Mouse (Mus musculus): ENCODE measurements around the gene Ppfia2. TPM values are rescaled to one million over a fixed set of nuclear protein-coding genes. Genes with fewer than 3 reads are reported as not detected.
A peak's percentile ranks its signal among the peaks of the same experiment; 100 is the strongest.

Gene Ppfia2
- polyA plus RNA-seq, 1 experiment from 2014 or later: 0.27 TPM

- Histone ChIP-seq H3K27ac (replicated peaks; ENCODE audit: low read depth, low read length) (no peak overlapping the region), H3K4me1 (ENCODE audit: control insufficient read depth, insufficient read depth, low read length) (no peaks in the 10 kb centered on the region), H3K4me2 (ENCODE audit: low read depth, severe bottlenecking) (no peak overlapping the region), H3K9me3 (ENCODE audit: control insufficient read depth, low read length) (no peaks in the 10 kb centered on the region), H3K36me3 (ENCODE audit: control insufficient read depth, insufficient read depth, low read length) (no peaks in the 10 kb centered on the region), H3K4me3 (ENCODE audit: low read depth, low read length) (no peak overlapping the region), H3K9ac (ENCODE audit: low read length) (no peak overlapping the region), H3K27me3 (ENCODE audit: control insufficient read depth, insufficient read depth, low read length) (no peaks in the 10 kb centered on the region)
- ATAC-seq (ENCODE audit: insufficient number of reproducible peaks, low FRiP score, low TSS enrichment, low read depth): no peak
- DNase-seq (ENCODE audit: low spot score): no peak
- WGBS: 82% methylated on average over 10 of the region's 10 CpGs
These were observed 153.2 kb downstream of the Ppfia2 start for GRCm38 (mm10) chr10:106623342-106623741.

GRCm38 (mm10) chr10:106632171-106632935, 162.2 kb downstream of the Ppfia2 start:
- H3K4me3 ChIP-seq (ENCODE audit: low read depth, low read length): no peak overlapping the region
- H3K4me2 ChIP-seq (ENCODE audit: low read depth, severe bottlenecking): no peak overlapping the region
- H3K27me3 ChIP-seq (ENCODE audit: control insufficient read depth, insufficient read depth, low read length): no peaks in the 10 kb centered on the region
- ATAC-seq (ENCODE audit: insufficient number of reproducible peaks, low FRiP score, low TSS enrichment, low read depth) (0 out of 2 replicates have a peak, but pooled peaks have one; percentile 21), DNase-seq (ENCODE audit: low spot score) (no peak)
- H3K27ac ChIP-seq (replicated peaks; ENCODE audit: low read depth, low read length): no peak overlapping the region
- H3K36me3 ChIP-seq (ENCODE audit: control insufficient read depth, insufficient read depth, low read length): no peaks in the 10 kb centered on the region
- no peaks in the 10 kb centered on the region for H3K9me3 ChIP-seq (ENCODE audit: control insufficient read depth, low read length)
- H3K9ac ChIP-seq (ENCODE audit: low read length): no peak overlapping the region
- H3K4me1 ChIP-seq (ENCODE audit: control insufficient read depth, insufficient read depth, low read length): no peaks in the 10 kb centered on the region
- 56% methylated on average over 18 of the region's 18 CpGs for WGBS

- Histone ChIP-seq H3K36me3 (ENCODE audit: control insufficient read depth, insufficient read depth, low read length) (no peaks in the 10 kb centered on the region), H3K9me3 (ENCODE audit: control insufficient read depth, low read length) (no peaks in the 10 kb centered on the region), H3K4me3 (ENCODE audit: low read depth, low read length) (no peak overlapping the region), H3K9ac (ENCODE audit: low read length) (no peak overlapping the region), H3K27ac (replicated peaks; ENCODE audit: low read depth, low read length) (no peak overlapping the region), H3K4me2 (ENCODE audit: low read depth, severe bottlenecking) (no peak overlapping the region), H3K27me3 (ENCODE audit: control insufficient read depth, insufficient read depth, low read length) (no peaks in the 10 kb centered on the region), H3K4me1 (ENCODE audit: control insufficient read depth, insufficient read depth, low read length) (no peaks in the 10 kb centered on the region)
- DNase-seq (ENCODE audit: low spot score) (no peak), ATAC-seq (ENCODE audit: insufficient number of reproducible peaks, low FRiP score, low TSS enrichment, low read depth) (no peak)
- 79% methylated on average over 7 of the region's 7 CpGs for WGBS
These were observed 163.8 kb downstream of the Ppfia2 start for GRCm38 (mm10) chr10:106633898-106634297.

- no peak overlapping the region for H3K27ac ChIP-seq (replicated peaks; ENCODE audit: low read depth, low read length)
- ATAC-seq (ENCODE audit: insufficient number of reproducible peaks, low FRiP score, low TSS enrichment, low read depth): no peak
- no peak overlapping the region for H3K9ac ChIP-seq (ENCODE audit: low read length)
- no peaks in the 10 kb centered on the region for H3K36me3 ChIP-seq (ENCODE audit: control insufficient read depth, insufficient read depth, low read length)
- no peak overlapping the region for H3K4me2 ChIP-seq (ENCODE audit: low read depth, severe bottlenecking)
- H3K27me3 ChIP-seq (ENCODE audit: control insufficient read depth, insufficient read depth, low read length): no peaks in the 10 kb centered on the region
- H3K9me3 ChIP-seq (ENCODE audit: control insufficient read depth, low read length): no peaks in the 10 kb centered on the region
- H3K4me3 ChIP-seq (ENCODE audit: low read depth, low read length): no peak overlapping the region
- no peaks in the 10 kb centered on the region for H3K4me1 ChIP-seq (ENCODE audit: control insufficient read depth, insufficient read depth, low read length)
- 93% methylated on average over 4 of the region's 4 CpGs for WGBS
- DNase-seq (ENCODE audit: low spot score): no peak
These were observed 182.1 kb downstream of the Ppfia2 start for GRCm38 (mm10) chr10:106652276-106652675.

- ATAC-seq (ENCODE audit: insufficient number of reproducible peaks, low FRiP score, low TSS enrichment, low read depth): no peak
These were observed 195.1 kb downstream of the Ppfia2 start for GRCm38 (mm10) chr10:106665221-106665620.

GRCm38 (mm10) chr10:106670170-106670569, 200.0 kb downstream of the Ppfia2 start:
- Histone ChIP-seq H3K4me1 (ENCODE audit: control insufficient read depth, insufficient read depth, low read length) (no peaks in the 10 kb centered on the region), H3K4me2 (ENCODE audit: low read depth, severe bottlenecking) (no peak overlapping the region), H3K27ac (replicated peaks; ENCODE audit: low read depth, low read length) (no peak overlapping the region), H3K36me3 (ENCODE audit: control insufficient read depth, insufficient read depth, low read length) (no peaks in the 10 kb centered on the region), H3K4me3 (ENCODE audit: low read depth, low read length) (no peak overlapping the region), H3K9ac (ENCODE audit: low read length) (no peak overlapping the region), H3K9me3 (ENCODE audit: control insufficient read depth, low read length) (no peaks in the 10 kb centered on the region), H3K27me3 (ENCODE audit: control insufficient read depth, insufficient read depth, low read length) (no peaks in the 10 kb centered on the region)
- no peak for DNase-seq (ENCODE audit: low spot score)
- no peak for ATAC-seq (ENCODE audit: insufficient number of reproducible peaks, low FRiP score, low TSS enrichment, low read depth)
- 87% methylated on average over 3 of the region's 3 CpGs for WGBS

More at GRCm38 (mm10) chr10:106665221-106665620, 195.1 kb downstream of the Ppfia2 start:
- H3K9me3 ChIP-seq (ENCODE audit: control insufficient read depth, low read length): no peaks in the 10 kb centered on the region
- H3K27me3 ChIP-seq (ENCODE audit: control insufficient read depth, insufficient read depth, low read length): no peaks in the 10 kb centered on the region
- no peak overlapping the region for H3K4me2 ChIP-seq (ENCODE audit: low read depth, severe bottlenecking)
- no peak overlapping the region for H3K27ac ChIP-seq (replicated peaks; ENCODE audit: low read depth, low read length)
- no peaks in the 10 kb centered on the region for H3K36me3 ChIP-seq (ENCODE audit: control insufficient read depth, insufficient read depth, low read length)
- WGBS: 89% methylated on average over 3 of the region's 3 CpGs
- H3K4me1 ChIP-seq (ENCODE audit: control insufficient read depth, insufficient read depth, low read length): no peaks in the 10 kb centered on the region
- H3K9ac ChIP-seq (ENCODE audit: low read length): no peak overlapping the region
- DNase-seq (ENCODE audit: low spot score): no peak
- no peak overlapping the region for H3K4me3 ChIP-seq (ENCODE audit: low read depth, low read length)

GRCm38 (mm10) chr10:106681395-106681794, 211.3 kb downstream of the Ppfia2 start:
- no peak overlapping the region for H3K9ac ChIP-seq (ENCODE audit: low read length)
- H3K36me3 ChIP-seq (ENCODE audit: control insufficient read depth, insufficient read depth, low read length): no peaks in the 10 kb centered on the region
- 92% methylated on average over 5 of the region's 5 CpGs for WGBS
- no peaks in the 10 kb centered on the region for H3K4me1 ChIP-seq (ENCODE audit: control insufficient read depth, insufficient read depth, low read length)
- DNase-seq (ENCODE audit: low spot score) (no peak), ATAC-seq (ENCODE audit: insufficient number of reproducible peaks, low FRiP score, low TSS enrichment, low read depth) (no peak)
- no peak overlapping the region for H3K4me2 ChIP-seq (ENCODE audit: low read depth, severe bottlenecking)
- no peak overlapping the region for H3K4me3 ChIP-seq (ENCODE audit: low read depth, low read length)
- H3K9me3 ChIP-seq (ENCODE audit: control insufficient read depth, low read length): no peaks in the 10 kb centered on the region
- no peak overlapping the region for H3K27ac ChIP-seq (replicated peaks; ENCODE audit: low read depth, low read length)
- no peaks in the 10 kb centered on the region for H3K27me3 ChIP-seq (ENCODE audit: control insufficient read depth, insufficient read depth, low read length)

- no peak for ATAC-seq (ENCODE audit: insufficient number of reproducible peaks, low FRiP score, low TSS enrichment, low read depth)
These were observed 215.4 kb downstream of the Ppfia2 start for GRCm38 (mm10) chr10:106685519-106685918.

GRCm38 (mm10) chr10:106719936-106720335, 249.8 kb downstream of the Ppfia2 start:
- no peak for DNase-seq (ENCODE audit: low spot score)
- H3K9me3 ChIP-seq (ENCODE audit: control insufficient read depth, low read length): no peaks in the 10 kb centered on the region
- no peak overlapping the region for H3K27ac ChIP-seq (replicated peaks; ENCODE audit: low read depth, low read length)
- H3K27me3 ChIP-seq (ENCODE audit: control insufficient read depth, insufficient read depth, low read length): no peaks in the 10 kb centered on the region
- no peaks in the 10 kb centered on the region for H3K4me1 ChIP-seq (ENCODE audit: control insufficient read depth, insufficient read depth, low read length)
- 90% methylated on average over 2 of the region's 2 CpGs for WGBS
- no peaks in the 10 kb centered on the region for H3K36me3 ChIP-seq (ENCODE audit: control insufficient read depth, insufficient read depth, low read length)
- no peak overlapping the region for H3K9ac ChIP-seq (ENCODE audit: low read length)
- H3K4me2 ChIP-seq (ENCODE audit: low read depth, severe bottlenecking): no peak overlapping the region
- no peak overlapping the region for H3K4me3 ChIP-seq (ENCODE audit: low read depth, low read length)
- no peak for ATAC-seq (ENCODE audit: insufficient number of reproducible peaks, low FRiP score, low TSS enrichment, low read depth)

More at GRCm38 (mm10) chr10:106685519-106685918, 215.4 kb downstream of the Ppfia2 start:
- Histone ChIP-seq H3K9me3 (ENCODE audit: control insufficient read depth, low read length) (no peaks in the 10 kb centered on the region), H3K4me2 (ENCODE audit: low read depth, severe bottlenecking) (no peak overlapping the region), H3K4me3 (ENCODE audit: low read depth, low read length) (no peak overlapping the region), H3K9ac (ENCODE audit: low read length) (no peak overlapping the region), H3K36me3 (ENCODE audit: control insufficient read depth, insufficient read depth, low read length) (no peaks in the 10 kb centered on the region), H3K27me3 (ENCODE audit: control insufficient read depth, insufficient read depth, low read length) (no peaks in the 10 kb centered on the region), H3K4me1 (ENCODE audit: control insufficient read depth, insufficient read depth, low read length) (no peaks in the 10 kb centered on the region), H3K27ac (replicated peaks; ENCODE audit: low read depth, low read length) (no peak overlapping the region)
- DNase-seq (ENCODE audit: low spot score): no peak
- WGBS: 83% methylated on average over 3 of the region's 3 CpGs
